Mouse (Mus musculus) intestine, embryonic 16.5 days (tissue): Measurements from ENCODE around the gene E430018J23Rik. TPM values are rescaled to one million over a fixed set of nuclear protein-coding genes. Genes with fewer than 3 reads are reported as not detected.

Experiments
- ATAC-seq: fragments of 200-750 bp; cut with Nextera tagmentation; 2 replicates; pipeline ENCODE4 v1.8.0; 2017; ENCODE audit warnings: moderate TSS enrichment, moderate library complexity
- H3K27ac ChIP-seq: fragments of 300-500 bp; sonication (generic); 2 replicates; pipeline ENCODE4 v1.5.1; 2014; ENCODE audit warnings: mild to moderate bottlenecking, low read length
- H3K27me3 ChIP-seq: fragments of 300-500 bp; sonication (generic); replicated peaks from 2 replicates; pipeline ENCODE4 v1.6.1; 2014; ENCODE audit warnings: low read length, control low read depth, mixed read lengths; ENCODE audit not compliant: control insufficient read depth, insufficient read depth
- H3K36me3 ChIP-seq: fragments of 300-500 bp; sonication (generic); 2 replicates; pipeline ENCODE4 v1.6.1; 2014; ENCODE audit warnings: low read length, control low read depth; ENCODE audit not compliant: control insufficient read depth, insufficient read depth
- H3K4me1 ChIP-seq: fragments of 300-500 bp; sonication (generic); 2 replicates; pipeline ENCODE4 v1.6.1; 2014; ENCODE audit warnings: low read length, control low read depth, mixed read lengths; ENCODE audit not compliant: control insufficient read depth, insufficient read depth
- H3K4me2 ChIP-seq: fragments of 300-500 bp; sonication (generic); 2 replicates; pipeline ENCODE4 v1.6.1; 2014; ENCODE audit warnings: low read depth, low read length, control low read depth
- H3K4me3 ChIP-seq: fragments of 300-500 bp; sonication (generic); 2 replicates; pipeline ENCODE4 v1.5.1; 2014; ENCODE audit warnings: mild to moderate bottlenecking, low read length
- H3K9ac ChIP-seq: fragments of 300-500 bp; sonication (generic); 2 replicates; pipeline ENCODE4 v1.6.1; 2014; ENCODE audit warnings: low read depth, low read length
- H3K9me3 ChIP-seq: fragments of 300-500 bp; sonication (generic); 2 replicates; pipeline ENCODE4 v1.6.1; 2016; ENCODE audit warnings: low read length, control low read depth; ENCODE audit not compliant: control insufficient read depth
- WGBS: fragments of 180-500 bp; shearing (Covaris S2); extraction: QIAGEN DNeasy Blood & Tissue Kit; methylation state at CpG from one replicate; pipeline ENCODE4 v1.1.7; 2014; 5-methylcytosine and 5-hydroxymethylcytosine counted together
- polyA plus RNA-seq: library from polyadenylated mRNA; unstranded; fragments of >200 nt; fragmentation: Nextera tagmentation; extraction: Ambion mirVana; gene quantifications from 2 replicates; pipeline ENCODE4 v1.2.1, GENCODE M21; 2015

Gene E430018J23Rik
- 8.2 and 10.2 TPM in 2 replicates for polyA plus RNA-seq

DNA sequence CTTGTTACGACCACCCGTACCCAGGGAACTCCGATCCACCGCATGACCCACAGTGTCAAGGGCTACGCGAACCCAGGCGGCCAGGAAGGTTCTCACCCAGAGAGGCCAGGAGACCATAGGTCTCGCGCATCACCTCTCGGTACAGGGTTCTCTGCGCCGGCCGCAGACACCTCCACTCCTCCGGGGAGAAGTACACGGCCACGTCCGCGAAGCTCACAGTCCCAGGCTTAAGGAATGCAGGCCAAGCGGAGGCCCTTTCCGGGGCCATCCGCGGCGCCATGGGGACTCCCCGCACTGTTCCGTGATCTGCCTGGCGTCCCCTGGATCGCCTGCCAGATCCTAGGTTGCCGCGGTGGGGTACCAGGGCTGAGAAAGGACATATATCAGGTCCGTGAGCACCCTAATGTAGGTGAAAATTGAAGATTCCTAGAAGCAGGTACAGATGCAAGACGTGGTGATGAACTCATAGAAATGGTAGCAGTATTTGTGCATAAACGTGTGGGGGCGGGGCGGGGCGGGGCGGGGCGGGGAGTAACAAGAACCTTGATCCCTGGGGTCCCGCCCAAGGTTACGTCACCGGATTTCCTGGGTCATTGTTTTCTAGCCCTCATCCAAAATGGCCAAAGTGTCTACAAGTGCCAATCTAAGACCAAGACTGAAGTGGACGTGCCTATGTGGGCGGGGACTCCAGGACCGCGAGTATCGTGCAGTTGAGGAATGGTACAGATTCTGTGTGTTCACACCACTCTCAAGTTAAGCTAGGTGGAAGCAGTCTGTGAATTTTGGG, at the start of gene E430018J23Rik:
Gene E430018J23Rik (minus strand): TSS at position 473 of the 787 bp plus-strand sequence.
- Histone ChIP-seq H3K4me1 (peaks cover 7% of the 10 kb centered on the region), H3K36me3 (peaks cover 11% of the 10 kb centered on the region), H3K4me2 (peak within 1 kb of the TSS; percentile 79), H3K27me3 (no peaks in the 10 kb centered on the region), H3K4me3 (peak within 1 kb of the TSS; percentile 75), H3K9me3 (no peaks in the 10 kb centered on the region), H3K9ac (peak within 1 kb of the TSS; percentile 86), H3K27ac (peak within 1 kb of the TSS; percentile 95)
- peak; percentile 95 for ATAC-seq
- WGBS: under 1% methylated on average over 45 of the region's 45 CpGs

DNA sequence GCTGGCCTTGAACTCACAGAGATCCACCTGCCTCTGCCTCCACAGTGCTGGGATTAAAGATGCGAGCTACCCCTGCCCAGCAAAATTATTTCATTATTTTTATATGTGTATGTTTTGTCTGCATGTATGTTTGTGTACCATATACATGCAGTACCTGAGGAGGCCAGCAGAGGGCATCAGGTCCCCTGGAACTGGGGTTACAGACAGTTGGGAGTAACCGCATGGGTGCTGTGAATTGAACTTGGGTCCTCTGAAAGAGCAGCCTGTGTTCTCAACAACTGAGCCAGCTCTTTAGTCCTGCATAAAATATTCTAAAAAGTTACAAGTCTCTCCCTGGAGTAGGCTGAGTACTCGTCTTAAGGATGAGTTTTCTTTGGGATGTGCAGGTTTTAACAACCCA, 44.3 kb upstream of the E430018J23Rik start:
- H3K9me3 ChIP-seq: 0 out of 2 replicates have a peak, but pooled peaks cover 7% of the 10 kb centered on the region

DNA sequence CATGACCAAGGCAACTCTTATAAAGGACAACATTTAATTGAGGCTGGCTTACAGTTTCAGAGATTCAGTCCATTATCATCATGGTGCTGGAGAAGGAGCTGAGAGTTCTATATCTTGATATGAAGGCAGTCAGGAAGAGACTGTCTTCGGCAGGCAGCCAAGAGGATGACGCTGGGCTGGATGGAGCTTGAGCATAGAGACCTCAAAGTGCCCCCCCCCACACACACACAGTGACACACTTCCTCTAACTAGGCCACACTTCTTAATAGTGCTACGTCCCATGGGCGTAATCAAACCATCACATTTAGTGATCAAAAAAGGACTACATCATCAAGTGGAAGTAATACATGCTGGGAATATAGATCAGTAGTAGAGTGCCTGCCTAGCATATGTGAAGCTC, 41.8 kb upstream of the E430018J23Rik start:
- Histone ChIP-seq H3K9ac (no peak overlapping the region), H3K9me3 (0 out of 2 replicates have a peak, but pooled peaks cover 7% of the 10 kb centered on the region), H3K4me3 (no peak overlapping the region), H3K36me3 (no peaks in the 10 kb centered on the region), H3K4me1 (no peaks in the 10 kb centered on the region), H3K27me3 (no peaks in the 10 kb centered on the region), H3K4me2 (no peak overlapping the region), H3K27ac (no peak overlapping the region)
- WGBS: 89% methylated on average over 4 of the region's 4 CpGs
- no peak for ATAC-seq

More for the DNA sequence above, 44.3 kb upstream of the E430018J23Rik start:
- whole genome bisulfite sequencing: 88% methylated on average over 3 of the region's 3 CpGs
- H3K27me3 ChIP-seq: no peaks in the 10 kb centered on the region
- peaks cover 4% of the 10 kb centered on the region; the same call in 1 of the 2 replicates for H3K36me3 ChIP-seq
- H3K4me2 ChIP-seq: no peak overlapping the region
- H3K4me1 ChIP-seq: no peaks in the 10 kb centered on the region
- ATAC-seq: no peak
- no peak overlapping the region for H3K27ac ChIP-seq
- no peak overlapping the region for H3K4me3 ChIP-seq
- H3K9ac ChIP-seq: no peak overlapping the region

GRCm38 (mm10) chr7:127426354-127426753, 32.9 kb upstream of the E430018J23Rik start:
- ATAC-seq: no peak
- 0 out of 2 replicates have a peak, but pooled peaks cover 6% of the 10 kb centered on the region for H3K4me1 ChIP-seq
- H3K4me3 ChIP-seq: no peak overlapping the region
- no peak overlapping the region for H3K4me2 ChIP-seq
- peaks cover 8% of the 10 kb centered on the region; the same call in 1 of the 2 replicates for H3K27me3 ChIP-seq
- 64% methylated on average over 3 of the region's 3 CpGs for WGBS
- no peaks in the 10 kb centered on the region for H3K36me3 ChIP-seq
- H3K27ac ChIP-seq: no peak overlapping the region
- H3K9ac ChIP-seq: no peak overlapping the region
- no peaks in the 10 kb centered on the region for H3K9me3 ChIP-seq

GRCm38 (mm10) chr7:127425911-127426310, 32.5 kb upstream of the E430018J23Rik start:
- H3K36me3 ChIP-seq: no peaks in the 10 kb centered on the region
- ATAC-seq: no peak
- no peak overlapping the region for H3K27ac ChIP-seq
- no peaks in the 10 kb centered on the region for H3K9me3 ChIP-seq
- H3K4me1 ChIP-seq: peaks cover 10% of the 10 kb centered on the region; the same call in 1 of the 2 replicates
- H3K9ac ChIP-seq: no peak overlapping the region
- no peak overlapping the region for H3K4me2 ChIP-seq
- peaks cover 8% of the 10 kb centered on the region; the same call in 1 of the 2 replicates for H3K27me3 ChIP-seq
- no peak overlapping the region for H3K4me3 ChIP-seq
- 72% methylated on average over 2 of the region's 2 CpGs for WGBS

DNA sequence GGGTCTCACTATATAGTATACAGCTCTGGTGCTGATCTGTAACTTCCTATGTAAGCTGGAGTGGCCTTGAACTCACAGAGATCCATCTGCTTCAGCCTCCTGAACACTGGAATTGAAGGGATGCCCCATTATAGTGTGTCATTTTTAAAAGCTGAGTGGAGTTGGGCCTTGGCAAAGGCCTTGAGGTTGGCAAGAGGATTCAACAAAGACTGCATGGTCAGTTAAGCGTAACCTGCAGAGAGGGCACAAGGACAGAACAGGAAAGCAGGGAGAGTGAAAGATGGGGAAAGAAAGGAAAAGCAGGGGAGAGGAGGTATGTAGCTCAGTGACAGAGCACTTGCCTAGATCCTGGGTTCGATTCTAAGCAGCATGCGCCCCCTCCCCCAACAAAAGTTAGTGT, 31.9 kb upstream of the E430018J23Rik start:
- WGBS: 91% methylated on average over 3 of the region's 3 CpGs
- no peak overlapping the region for H3K4me3 ChIP-seq
- H3K9ac ChIP-seq: no peak overlapping the region
- no peak overlapping the region for H3K4me2 ChIP-seq
- H3K36me3 ChIP-seq: no peaks in the 10 kb centered on the region
- no peak for ATAC-seq
- no peaks in the 10 kb centered on the region for H3K9me3 ChIP-seq
- peaks cover 8% of the 10 kb centered on the region; the same call in 1 of the 2 replicates for H3K27me3 ChIP-seq
- peaks cover 11% of the 10 kb centered on the region; the same call in 1 of the 2 replicates for H3K4me1 ChIP-seq
- H3K27ac ChIP-seq: no peak overlapping the region

- WGBS: 3% methylated on average over 15 of the region's 15 CpGs
- Histone ChIP-seq H3K4me3 (peak overlapping the region; percentile 81), H3K27ac (no peak overlapping the region)
These were observed 28.8 kb upstream of the E430018J23Rik start for GRCm38 (mm10) chr7:127422247-127422646.

GRCm38 (mm10) chr7:127421388-127422191, 28.2 kb upstream of the E430018J23Rik start, which contains the start of gene Zfp688:
TSS of gene Zfp688 (minus strand) at chr7:127422068.
- Histone ChIP-seq H3K9ac (peak within 1 kb of the TSS; percentile 91), H3K36me3 (no peaks in the 10 kb centered on the region), H3K27ac (peak within 1 kb of the TSS; percentile 50), H3K4me2 (peak within 1 kb of the TSS; percentile 97), H3K9me3 (no peaks in the 10 kb centered on the region), H3K4me1 (peaks cover 11% of the 10 kb centered on the region; the same call in 1 of the 2 replicates), H3K27me3 (peaks cover 8% of the 10 kb centered on the region; the same call in 1 of the 2 replicates), H3K4me3 (peak within 1 kb of the TSS; percentile 81)
- WGBS: under 1% methylated on average over 48 of the region's 48 CpGs
- ATAC-seq: peak; percentile 98

More at GRCm38 (mm10) chr7:127422247-127422646, 28.8 kb upstream of the E430018J23Rik start:
- Histone ChIP-seq H3K36me3 (no peaks in the 10 kb centered on the region), H3K9ac (peak overlapping the region; percentile 91; the same call in 1 of the 2 replicates), H3K27me3 (peaks cover 8% of the 10 kb centered on the region; the same call in 1 of the 2 replicates), H3K4me2 (peak overlapping the region; percentile 97), H3K4me1 (peaks cover 11% of the 10 kb centered on the region; the same call in 1 of the 2 replicates), H3K9me3 (no peaks in the 10 kb centered on the region)
- peak; percentile 25; the same call in 1 of the 2 replicates for ATAC-seq

- no peak for ATAC-seq
- Histone ChIP-seq H3K27me3 (no peaks in the 10 kb centered on the region), H3K4me1 (no peaks in the 10 kb centered on the region), H3K9ac (no peak overlapping the region), H3K27ac (no peak overlapping the region), H3K4me2 (no peak overlapping the region), H3K4me3 (no peak overlapping the region), H3K9me3 (no peaks in the 10 kb centered on the region), H3K36me3 (no peaks in the 10 kb centered on the region)
- 75% methylated on average over 2 of the region's 2 CpGs for WGBS
These were observed 18.0 kb upstream of the E430018J23Rik start for GRCm38 (mm10) chr7:127411418-127411817.
